Mouse (Mus musculus) ovary, postnatal 10 days (tissue): Measurements from ENCODE around the gene Dhcr7.

ENCODE experiments used
- DNase-seq: peaks from one replicate; pipeline ENCODE4 v3.0.0; 2022; ENCODE audit warnings: low spot score

Dhcr7 gene

DNA sequence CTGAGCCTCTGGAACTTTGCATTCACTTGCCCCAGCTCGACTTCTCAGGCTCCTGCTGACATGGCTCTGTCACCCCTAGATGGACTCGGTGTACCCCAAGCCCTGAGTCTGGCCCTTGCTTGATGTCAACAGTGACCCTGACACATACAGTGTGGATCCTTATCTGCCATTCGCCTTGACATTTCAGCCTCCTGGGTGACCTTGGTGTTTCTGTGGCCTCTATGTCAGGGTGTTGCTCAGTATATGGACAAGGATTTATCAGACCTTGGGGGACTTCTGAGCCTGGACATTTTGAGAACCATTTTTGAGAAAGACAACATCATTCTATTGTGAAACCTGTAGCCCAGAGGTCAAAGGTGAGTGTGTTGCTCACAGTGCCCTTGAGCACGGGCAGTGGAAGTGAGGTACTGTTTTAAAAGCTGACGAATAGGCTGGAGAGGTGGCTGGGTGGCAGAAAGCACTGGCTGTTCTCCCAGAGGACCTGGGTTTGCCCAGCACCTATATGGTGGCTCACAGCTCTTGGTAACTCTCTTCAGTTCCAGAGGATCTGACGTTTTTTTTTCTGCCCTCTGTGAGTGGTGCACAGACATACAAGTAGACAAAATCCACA lies 10.7 kb downstream of the Dhcr7 start:
- no peak for DNase-seq

- DNase-seq: no peak
These were observed 11.4 kb downstream of the Dhcr7 start for GRCm38 (mm10) chr7:143834316-143834715.

DNA sequence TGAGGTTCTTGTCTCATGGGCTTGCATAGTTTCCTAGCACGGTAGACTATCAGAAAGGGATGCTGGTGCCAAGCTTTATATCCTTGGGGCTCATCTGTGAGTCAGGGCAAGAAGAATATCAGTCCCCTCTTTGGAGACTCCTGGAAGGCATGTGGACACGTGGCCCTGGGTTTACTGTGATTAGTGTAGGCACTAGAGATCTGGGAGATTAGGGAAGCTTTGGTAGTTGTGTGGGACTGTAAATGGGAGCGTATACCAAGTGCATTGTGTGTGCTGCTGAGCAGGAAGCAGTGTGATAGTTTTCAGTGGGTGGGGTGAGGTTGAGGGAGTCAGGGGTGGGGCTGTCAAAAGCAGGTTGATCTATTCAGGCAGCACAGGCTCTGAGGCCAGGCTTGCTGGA lies 12.0 kb downstream of the Dhcr7 start:
- DNase-seq: no peak

DNA sequence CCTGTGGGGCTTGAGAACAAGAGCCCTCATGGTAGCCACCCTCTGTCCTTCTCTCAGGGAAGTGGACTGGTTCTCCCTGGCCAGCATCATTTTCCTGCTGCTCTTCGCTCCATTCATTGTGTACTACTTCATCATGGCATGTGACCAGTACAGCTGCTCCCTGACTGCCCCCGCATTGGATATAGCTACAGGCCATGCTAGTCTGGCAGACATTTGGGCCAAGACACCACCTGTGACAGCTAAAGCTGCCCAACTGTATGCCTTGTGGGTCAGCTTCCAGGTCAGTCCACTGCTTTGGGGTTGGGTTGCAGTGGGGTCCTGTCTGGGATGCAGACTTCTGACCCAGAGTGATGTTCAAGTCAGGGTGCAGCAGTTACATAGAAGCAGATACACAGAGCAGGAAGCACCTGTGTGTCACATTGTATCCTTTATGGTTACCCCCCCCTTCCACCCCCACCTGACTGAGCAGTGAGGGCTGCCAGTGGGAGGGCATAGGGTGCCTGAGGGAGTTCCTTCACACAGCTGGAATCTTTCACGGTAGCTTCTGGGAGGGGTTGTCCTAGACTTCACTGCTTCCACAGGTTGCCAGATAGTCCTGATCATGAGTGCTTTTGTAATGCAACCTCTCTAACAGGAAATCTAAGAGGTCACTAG lies 14.9 kb downstream of the Dhcr7 start:
- no peak for DNase-seq

GRCm38 (mm10) chr7:143840121-143840520 lies 17.2 kb downstream of the Dhcr7 start:
- DNase-seq: no peak

DNA sequence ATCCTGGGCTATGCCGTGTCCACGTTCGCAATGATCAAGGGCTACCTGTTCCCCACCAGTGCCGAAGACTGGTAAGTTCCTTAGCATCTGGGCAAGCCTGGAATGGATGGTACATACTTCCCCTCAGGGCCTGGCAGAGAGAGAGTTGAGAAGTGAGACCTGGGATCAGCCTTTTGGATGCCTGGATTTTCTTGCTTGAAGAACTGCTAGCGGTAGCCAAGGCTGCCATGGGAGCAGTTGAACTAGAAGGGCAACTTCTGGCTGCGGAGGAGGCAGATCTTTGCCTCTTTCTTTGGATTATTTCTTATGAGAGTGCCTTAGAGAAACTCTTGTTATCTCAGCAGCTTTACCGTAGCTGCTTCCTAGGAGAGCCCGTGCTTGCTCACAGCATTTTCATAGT lies 18.4 kb downstream of the Dhcr7 start:
- DNase-seq: no peak

DNA sequence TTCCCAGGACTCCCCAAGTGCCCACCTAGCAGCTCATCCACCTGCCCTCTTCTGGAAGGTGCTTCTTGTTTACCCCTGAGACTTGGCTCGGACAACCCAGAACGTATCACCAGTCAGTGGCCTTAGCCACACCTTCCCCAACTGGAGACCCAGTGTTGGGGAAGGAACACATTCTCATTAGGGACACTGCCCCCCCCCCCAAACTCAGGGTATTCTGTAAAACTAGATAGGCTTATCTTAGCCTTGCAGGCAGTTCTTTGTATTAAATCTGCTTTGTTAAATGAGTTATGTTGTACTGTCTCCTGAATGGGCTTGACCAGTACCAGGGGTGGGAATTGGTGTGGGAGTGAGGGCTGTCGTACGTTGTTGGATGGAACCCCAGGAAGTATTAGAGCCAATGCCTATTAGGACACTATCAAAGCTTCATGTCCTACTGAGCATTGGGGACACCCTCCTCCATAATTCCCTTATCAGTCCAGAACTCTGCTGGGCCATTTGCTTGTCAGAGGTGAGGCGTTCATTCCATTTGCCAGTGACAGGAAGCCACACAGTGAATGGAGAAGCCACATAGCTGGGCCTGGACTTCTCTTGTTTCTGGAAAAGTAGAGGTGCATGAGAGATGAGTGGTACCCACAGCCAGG lies 25.3 kb downstream of the Dhcr7 start:
- no peak for DNase-seq

- no peak for DNase-seq
These were observed 26.0 kb downstream of the Dhcr7 start for GRCm38 (mm10) chr7:143848768-143849482.

- DNase-seq: no peak
These were observed 43.6 kb downstream of the Dhcr7 start, which contains the start of gene Gm498 for GRCm38 (mm10) chr7:143866538-143866937. TSS of gene Gm498 (plus strand) at chr7:143866838.

DNA sequence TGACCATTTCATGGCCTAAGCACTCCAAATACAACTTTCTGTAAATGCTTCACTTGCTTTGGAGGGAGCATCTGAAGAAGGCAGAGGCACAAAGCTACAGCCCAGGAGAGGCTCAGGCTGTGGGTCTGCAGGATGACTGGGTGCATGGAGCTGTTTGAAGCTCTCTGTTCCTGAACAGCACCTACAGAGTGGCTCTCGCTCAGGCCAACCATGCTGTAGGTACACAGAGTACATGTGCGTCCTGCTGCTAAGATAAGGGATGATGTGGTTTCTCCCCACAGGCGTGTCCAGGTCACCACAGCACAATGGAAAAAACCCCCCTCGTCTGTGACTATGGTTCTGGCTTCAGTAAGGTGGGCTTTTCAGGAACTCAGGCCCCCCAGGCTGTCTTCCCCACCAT lies 45.9 kb downstream of the Dhcr7 start:
- no peak for DNase-seq

- no peak for DNase-seq
These were observed 60.8 kb downstream of the Dhcr7 start for GRCm38 (mm10) chr7:143883717-143884116.

DNA sequence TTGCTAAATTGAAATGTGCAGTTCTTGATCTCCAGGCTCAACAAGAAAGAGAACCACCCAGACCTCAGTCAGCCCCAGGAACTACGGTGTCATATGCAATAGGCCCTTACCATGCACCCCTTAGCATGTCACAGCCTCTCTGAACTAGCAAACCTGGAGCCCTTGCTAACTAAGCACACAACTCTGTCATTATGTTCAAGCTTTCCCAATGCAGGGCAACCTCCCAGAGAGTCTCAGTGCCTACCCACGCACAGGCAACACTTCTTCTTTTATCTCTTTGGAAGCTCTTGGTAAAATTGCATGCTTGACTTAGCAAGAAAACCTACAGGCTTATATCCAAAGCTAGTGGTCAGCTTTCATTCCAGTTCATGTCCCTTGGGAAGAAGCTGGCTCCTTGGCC lies 68.2 kb downstream of the Dhcr7 start:
- no peak for DNase-seq

- no peak for DNase-seq
These were observed 69.4 kb downstream of the Dhcr7 start for GRCm38 (mm10) chr7:143892361-143892760.
